Mouse (Mus musculus): ENCODE data around the gene Smim26. TPM values are rescaled to one million over a fixed set of nuclear protein-coding genes. Genes with fewer than 3 reads are reported as not detected.
"Not testable (repeated sequence)": the region's sequence is repeated elsewhere in the genome, so short reads cannot be mapped to it uniquely, and the experiment has no call there.

The Smim26 gene
- polyA plus RNA-seq, 1 experiment = 2.7 TPM

GRCm38 (mm10) chr2:144555286-144555819 is 38.5 kb upstream of the Smim26 start:
- no peaks in the 10 kb centered on the region for H3K36me3 ChIP-seq (ENCODE audit: control insufficient read depth, insufficient read depth, low read length)
- peaks cover 3% of the 10 kb centered on the region for H3K4me1 ChIP-seq (ENCODE audit: control insufficient read depth, insufficient read depth, low read length)
- H3K27ac ChIP-seq (ENCODE audit: control insufficient read depth, insufficient read depth, low read depth, low read length) = peak overlapping the region; percentile 96
- TF ChIP-seq POLR2A (IDR thresholded peaks at IDR 0.05; ENCODE audit: control insufficient read depth, low read depth, low read length) (no peak), CTCF (IDR thresholded peaks at IDR 0.05; ENCODE audit: control insufficient read depth, insufficient read depth, insufficient replicate concordance, low read depth, low read length) (no peak)
- H3K27me3 ChIP-seq (ENCODE audit: control insufficient read depth, insufficient read depth, low read length) = no peaks in the 10 kb centered on the region
- H3K4me3 ChIP-seq (ENCODE audit: control insufficient read depth, low read depth, low read length) = peak overlapping the region; percentile 98

GRCm38 (mm10) chr2:144555820-144556552 is 37.9 kb upstream of the Smim26 start, which contains the start of gene Sec23b:
Gene Sec23b (plus strand): TSS chr2:144556229.
- TF ChIP-seq POLR2A (IDR thresholded peaks at IDR 0.05; ENCODE audit: control insufficient read depth, low read depth, low read length) (peak; percentile 85), CTCF (IDR thresholded peaks at IDR 0.05; ENCODE audit: control insufficient read depth, insufficient read depth, insufficient replicate concordance, low read depth, low read length) (no peak)
- Histone ChIP-seq H3K27me3 (ENCODE audit: control insufficient read depth, insufficient read depth, low read length) (no peaks in the 10 kb centered on the region), H3K27ac (ENCODE audit: control insufficient read depth, insufficient read depth, low read depth, low read length) (peak within 1 kb of the TSS; percentile 96), H3K36me3 (ENCODE audit: control insufficient read depth, insufficient read depth, low read length) (no peaks in the 10 kb centered on the region), H3K4me1 (ENCODE audit: control insufficient read depth, insufficient read depth, low read length) (no peaks in the 10 kb centered on the region), H3K4me3 (ENCODE audit: control insufficient read depth, low read depth, low read length) (peak within 1 kb of the TSS; percentile 98)

DNA sequence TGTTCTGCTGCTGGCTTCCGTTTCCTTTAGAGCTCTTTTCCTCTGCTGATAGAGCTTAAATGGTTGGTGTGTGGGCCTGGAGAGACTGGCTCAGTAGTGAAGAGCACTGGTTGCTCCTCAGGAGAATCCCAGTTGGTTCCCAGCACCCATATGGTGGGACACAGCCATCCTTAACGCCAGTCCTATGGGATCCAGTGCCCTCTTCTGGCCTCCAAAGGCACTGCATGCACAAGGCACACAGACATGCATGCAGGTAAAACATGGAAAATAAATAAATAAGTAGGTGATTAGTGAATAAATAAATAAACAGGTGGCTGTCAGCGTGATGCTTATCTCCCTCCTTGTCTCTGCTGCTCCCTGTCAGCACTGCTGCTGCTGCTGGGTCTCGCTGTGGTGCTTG is 5.1 kb upstream of the Smim26 start:
- no peak overlapping the region for H3K4me3 ChIP-seq (ENCODE audit: control insufficient read depth, low read depth, low read length)
- no peak overlapping the region for H3K27ac ChIP-seq (ENCODE audit: control insufficient read depth, insufficient read depth, low read depth, low read length)
- no peaks in the 10 kb centered on the region for H3K4me1 ChIP-seq (ENCODE audit: control insufficient read depth, insufficient read depth, low read length)
- peak; percentile 44; the same call in 1 of the 2 replicates for TF ChIP-seq CTCF (IDR thresholded peaks at IDR 0.05; ENCODE audit: control insufficient read depth, insufficient read depth, insufficient replicate concordance, low read depth, low read length)
- no peak for TF ChIP-seq POLR2A (IDR thresholded peaks at IDR 0.05; ENCODE audit: control insufficient read depth, low read depth, low read length)
- no peaks in the 10 kb centered on the region for H3K27me3 ChIP-seq (ENCODE audit: control insufficient read depth, insufficient read depth, low read length)
- peaks cover 3% of the 10 kb centered on the region for H3K36me3 ChIP-seq (ENCODE audit: control insufficient read depth, insufficient read depth, low read length)

DNA sequence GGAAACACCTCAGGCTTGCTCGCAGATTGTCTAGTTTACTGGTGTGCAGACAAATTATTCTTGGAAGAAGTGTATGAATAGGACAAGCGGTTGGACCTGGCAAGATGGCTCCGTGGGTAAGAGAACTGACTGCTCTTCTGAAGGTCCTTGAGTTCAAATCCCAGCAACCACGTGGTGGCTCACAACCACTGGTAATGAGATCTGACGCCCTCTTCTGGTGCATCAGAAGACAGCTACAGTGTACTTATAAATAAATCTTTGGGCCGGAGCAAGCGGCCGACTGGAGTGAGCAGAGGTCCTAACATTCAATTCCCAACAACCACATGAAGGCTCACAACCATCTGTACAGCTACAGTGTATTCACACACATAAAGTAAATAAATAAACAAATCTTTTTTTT is 818 bp upstream of the Smim26 start:
- not testable (repeated sequence) for H3K4me3 ChIP-seq (ENCODE audit: control insufficient read depth, low read depth, low read length); H3K36me3 ChIP-seq (ENCODE audit: control insufficient read depth, insufficient read depth, low read length); H3K27me3 ChIP-seq (ENCODE audit: control insufficient read depth, insufficient read depth, low read length); H3K4me1 ChIP-seq (ENCODE audit: control insufficient read depth, insufficient read depth, low read length); H3K27ac ChIP-seq (ENCODE audit: control insufficient read depth, insufficient read depth, low read depth, low read length)

GRCm38 (mm10) chr2:144598006-144598405 is 4.2 kb downstream of the Smim26 start:
- no peak overlapping the region for H3K27ac ChIP-seq (ENCODE audit: control insufficient read depth, insufficient read depth, low read depth, low read length)
- no peaks in the 10 kb centered on the region for H3K36me3 ChIP-seq (ENCODE audit: control insufficient read depth, insufficient read depth, low read length)
- peaks cover 4% of the 10 kb centered on the region for H3K4me1 ChIP-seq (ENCODE audit: control insufficient read depth, insufficient read depth, low read length)
- H3K27me3 ChIP-seq (ENCODE audit: control insufficient read depth, insufficient read depth, low read length) = no peaks in the 10 kb centered on the region
- no peak overlapping the region for H3K4me3 ChIP-seq (ENCODE audit: control insufficient read depth, low read depth, low read length)
- TF ChIP-seq POLR2A (IDR thresholded peaks at IDR 0.05; ENCODE audit: control insufficient read depth, low read depth, low read length) (no peak), CTCF (IDR thresholded peaks at IDR 0.05; ENCODE audit: control insufficient read depth, insufficient read depth, insufficient replicate concordance, low read depth, low read length) (no peak)

GRCm38 (mm10) chr2:144599831-144600687 is 6.2 kb downstream of the Smim26 start, which contains the start of gene Dtd1:
Gene Dtd1 (plus strand): TSS chr2:144599897.
- H3K27me3 ChIP-seq (ENCODE audit: control insufficient read depth, insufficient read depth, low read length) = no peaks in the 10 kb centered on the region
- peaks cover 4% of the 10 kb centered on the region for H3K4me1 ChIP-seq (ENCODE audit: control insufficient read depth, insufficient read depth, low read length)
- peak within 1 kb of the TSS; percentile 86 for H3K27ac ChIP-seq (ENCODE audit: control insufficient read depth, insufficient read depth, low read depth, low read length)
- peak within 1 kb of the TSS; percentile 98 for H3K4me3 ChIP-seq (ENCODE audit: control insufficient read depth, low read depth, low read length)
- no peaks in the 10 kb centered on the region for H3K36me3 ChIP-seq (ENCODE audit: control insufficient read depth, insufficient read depth, low read length)
- TF ChIP-seq POLR2A (IDR thresholded peaks at IDR 0.05; ENCODE audit: control insufficient read depth, low read depth, low read length) = peak; percentile 70
- TF ChIP-seq CTCF (IDR thresholded peaks at IDR 0.05; ENCODE audit: control insufficient read depth, insufficient read depth, insufficient replicate concordance, low read depth, low read length) = peak; percentile 62; the same call in 1 of the 2 replicates

- no peak overlapping the region for H3K27ac ChIP-seq (ENCODE audit: control insufficient read depth, insufficient read depth, low read depth, low read length)
- TF ChIP-seq POLR2A (IDR thresholded peaks at IDR 0.05; ENCODE audit: control insufficient read depth, low read depth, low read length) = no peak
- no peak for TF ChIP-seq CTCF (IDR thresholded peaks at IDR 0.05; ENCODE audit: control insufficient read depth, insufficient read depth, insufficient replicate concordance, low read depth, low read length)
- H3K4me1 ChIP-seq (ENCODE audit: control insufficient read depth, insufficient read depth, low read length) = peaks cover 4% of the 10 kb centered on the region
- H3K27me3 ChIP-seq (ENCODE audit: control insufficient read depth, insufficient read depth, low read length) = no peaks in the 10 kb centered on the region
- no peaks in the 10 kb centered on the region for H3K36me3 ChIP-seq (ENCODE audit: control insufficient read depth, insufficient read depth, low read length)
- H3K4me3 ChIP-seq (ENCODE audit: control insufficient read depth, low read depth, low read length) = no peak overlapping the region
These were observed 7.7 kb downstream of the Smim26 start for GRCm38 (mm10) chr2:144601576-144601975.
